24 mouse cellular contexts compared by ENCODE assay signal in genomic region chr7:28476191-28476590, GRCm38 (mm10). TPM values are rescaled to one million over a fixed set of nuclear protein-coding genes. Genes with fewer than 3 reads are reported as not detected.
"Had no signal": no experiment of that assay in that cellular context is flagged by ENCODE, and none has a peak within 500 bp of the region (broad histone marks: within the 10 kb centered on the region; RNA-seq: fewer than 3 reads in every experiment).

No protein-coding gene starts in this region.

- H3K36me3 ChIP-seq: kidney, embryonic 15.5 days; limb, embryonic 15.5 days; liver, embryonic 15.5 days; lung, embryonic 15.5 days; midbrain, embryonic 10.5 days; neural tube, embryonic 15.5 days had no signal

- H3K27ac ChIP-seq: kidney, embryonic 15.5 days; limb, embryonic 15.5 days; liver, embryonic 15.5 days; lung, embryonic 15.5 days; midbrain, embryonic 10.5 days; neural tube, embryonic 15.5 days had no signal

- H3K9ac ChIP-seq: kidney, embryonic 15.5 days; limb, embryonic 15.5 days; liver, embryonic 15.5 days; lung, embryonic 15.5 days; neural tube, embryonic 15.5 days had no signal

- H3K9me3 ChIP-seq: kidney, embryonic 15.5 days; limb, embryonic 15.5 days; liver, embryonic 15.5 days; lung, embryonic 15.5 days; midbrain, embryonic 10.5 days; neural tube, embryonic 15.5 days had no signal

- H3K4me3 ChIP-seq: kidney, embryonic 15.5 days; limb, embryonic 15.5 days; liver, embryonic 15.5 days; lung, embryonic 15.5 days; midbrain, embryonic 10.5 days; myocyte; neural tube, embryonic 15.5 days had no signal

- H3K4me1 ChIP-seq: liver, embryonic 15.5 days; lung, embryonic 15.5 days; midbrain, embryonic 10.5 days; neural tube, embryonic 15.5 days had no signal

- H3K4me2 ChIP-seq: kidney, embryonic 15.5 days; limb, embryonic 15.5 days; liver, embryonic 15.5 days; lung, embryonic 15.5 days; neural tube, embryonic 15.5 days had no signal

- H3K27me3 ChIP-seq: kidney, embryonic 15.5 days; limb, embryonic 15.5 days; liver, embryonic 15.5 days; lung, embryonic 15.5 days; neural tube, embryonic 15.5 days had no signal

- DNase-seq: kidney, adult 18-20 months; kidney, postnatal 36 days; layer of hippocampus, adult 9-11 months; layer of hippocampus, postnatal 36 days; lung, postnatal 4 days; spleen, adult 18-20 months; thymus, adult 2 months; thymus, postnatal 25 days had no signal

RNA-seq across cellular contexts. Expression of gene Lrfn1, which starts 24.4 kb away (rescaled TPM):
- polyA plus RNA-seq: myocyte had no signal

RNA-seq across cellular contexts. Expression of gene Ifnl2, which starts 34.1 kb away (rescaled TPM):
- total RNA-seq: layer of hippocampus, adult 18-20 months; layer of hippocampus, postnatal 36 days; left cerebral cortex, adult 8-10 months; left cerebral cortex, postnatal 25 days; megakaryocyte, adult 5-6 weeks had no signal
- polyA plus RNA-seq: kidney, embryonic 15.5 days; limb, embryonic 11.5 days; limb, embryonic 15.5 days; liver, embryonic 15.5 days; lung, embryonic 15.5 days; midbrain, embryonic 10.5 days; myocyte; neural tube, embryonic 11.5 days; neural tube, embryonic 15.5 days; stomach, embryonic 14.5 days; testis, adult 2 months; urinary bladder, adult 2 months had no signal

RNA-seq across cellular contexts. Expression of gene Gmfg, which starts 38.9 kb away (rescaled TPM):
- polyA plus RNA-seq: myocyte had no signal

RNA-seq across cellular contexts. Expression of gene Ifnl3, which starts 46.4 kb away (rescaled TPM):
- total RNA-seq: layer of hippocampus, adult 18-20 months; layer of hippocampus, postnatal 36 days; left cerebral cortex, adult 8-10 months; left cerebral cortex, postnatal 25 days; megakaryocyte, adult 5-6 weeks had no signal
- polyA plus RNA-seq: kidney, embryonic 15.5 days; limb, embryonic 11.5 days; limb, embryonic 15.5 days; liver, embryonic 15.5 days; lung, embryonic 15.5 days; midbrain, embryonic 10.5 days; myocyte; neural tube, embryonic 11.5 days; neural tube, embryonic 15.5 days; stomach, embryonic 14.5 days; testis, adult 2 months; urinary bladder, adult 2 months had no signal
